Mouse (Mus musculus): ENCODE measurements around the gene Xpnpep1. TPM values are rescaled to one million over a fixed set of nuclear protein-coding genes. Genes with fewer than 3 reads are reported as not detected.

Gene Xpnpep1
- polyA plus RNA-seq, 1 experiment from 2014 or later, result 128 TPM

- ATAC-seq (replicated peaks; ENCODE audit: extremely low read depth, insufficient read depth, low FRiP score), result no peak
- no peak overlapping the region for H3K4me3 ChIP-seq (ENCODE audit: low read length)
- peaks cover 13% of the 10 kb centered on the region for H3K4me1 ChIP-seq (ENCODE audit: control insufficient read depth, insufficient read depth, low read length)
Observed at GRCm38 (mm10) chr19:53080026-53080425, 40.0 kb upstream of the Xpnpep1 start.

DNA sequence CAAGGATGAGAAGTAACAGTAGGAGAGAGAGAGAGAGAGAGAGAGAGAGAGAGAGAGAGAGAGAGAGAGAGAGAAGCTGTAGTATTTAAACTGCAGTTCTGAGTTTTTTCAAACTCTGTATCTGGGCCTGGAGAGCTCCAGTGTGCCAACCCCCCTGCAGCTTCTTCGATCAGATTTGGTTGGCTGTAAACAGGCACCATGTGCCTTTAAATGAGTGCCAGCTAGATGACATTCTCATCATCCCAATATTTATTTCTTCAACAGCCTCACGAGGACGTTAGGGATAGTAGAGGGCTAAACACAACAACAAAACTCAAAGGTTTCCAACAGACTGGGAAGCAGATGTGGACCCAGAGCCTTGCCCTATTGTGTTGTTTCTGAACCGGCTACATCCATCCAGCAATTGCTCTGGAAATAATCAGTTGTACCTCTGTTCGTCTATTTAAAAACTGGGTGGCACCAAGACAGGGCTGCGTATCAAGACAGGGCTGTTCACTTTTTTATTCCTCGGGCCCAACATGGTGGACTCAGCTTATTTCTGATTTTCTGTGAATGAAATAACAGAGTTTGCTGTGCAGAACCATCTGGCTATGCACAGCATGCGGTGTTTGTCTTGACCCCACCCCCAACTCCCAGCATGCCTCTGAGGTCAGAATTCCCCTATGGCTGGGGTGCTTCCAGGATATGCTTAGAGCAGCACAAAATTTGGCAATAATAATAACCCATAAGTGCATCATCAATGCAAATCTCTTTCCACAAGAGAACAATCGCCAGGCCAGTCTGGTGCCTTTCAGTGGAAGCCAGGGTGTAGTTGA lies 38.5 kb upstream of the Xpnpep1 start:
- Histone ChIP-seq H3K4me2 (ENCODE audit: low read depth, low read length) (no peak overlapping the region), H3K36me3 (ENCODE audit: control insufficient read depth, insufficient read depth) (no peaks in the 10 kb centered on the region), H3K27me3 (ENCODE audit: control insufficient read depth, insufficient read depth, low read length) (no peaks in the 10 kb centered on the region), H3K4me3 (ENCODE audit: low read length) (no peak overlapping the region), H3K9ac (ENCODE audit: low read length) (no peak overlapping the region), H3K27ac (ENCODE audit: low read length) (no peak overlapping the region), H3K4me1 (ENCODE audit: control insufficient read depth, insufficient read depth, low read length) (peaks cover 13% of the 10 kb centered on the region), H3K9me3 (replicated peaks; ENCODE audit: control insufficient read depth, low read length) (no peaks in the 10 kb centered on the region)
- ATAC-seq (replicated peaks; ENCODE audit: extremely low read depth, insufficient read depth, low FRiP score), result no peak
- WGBS, result 69% methylated on average over 9 of the region's 9 CpGs

More at GRCm38 (mm10) chr19:53080026-53080425, 40.0 kb upstream of the Xpnpep1 start:
- WGBS, result 85% methylated on average over 11 of the region's 11 CpGs
- no peaks in the 10 kb centered on the region for H3K9me3 ChIP-seq (replicated peaks; ENCODE audit: control insufficient read depth, low read length)
- no peak overlapping the region for H3K27ac ChIP-seq (ENCODE audit: low read length)
- H3K27me3 ChIP-seq (ENCODE audit: control insufficient read depth, insufficient read depth, low read length), result no peaks in the 10 kb centered on the region
- no peaks in the 10 kb centered on the region for H3K36me3 ChIP-seq (ENCODE audit: control insufficient read depth, insufficient read depth)
- H3K4me2 ChIP-seq (ENCODE audit: low read depth, low read length), result no peak overlapping the region
- H3K9ac ChIP-seq (ENCODE audit: low read length), result no peak overlapping the region

DNA sequence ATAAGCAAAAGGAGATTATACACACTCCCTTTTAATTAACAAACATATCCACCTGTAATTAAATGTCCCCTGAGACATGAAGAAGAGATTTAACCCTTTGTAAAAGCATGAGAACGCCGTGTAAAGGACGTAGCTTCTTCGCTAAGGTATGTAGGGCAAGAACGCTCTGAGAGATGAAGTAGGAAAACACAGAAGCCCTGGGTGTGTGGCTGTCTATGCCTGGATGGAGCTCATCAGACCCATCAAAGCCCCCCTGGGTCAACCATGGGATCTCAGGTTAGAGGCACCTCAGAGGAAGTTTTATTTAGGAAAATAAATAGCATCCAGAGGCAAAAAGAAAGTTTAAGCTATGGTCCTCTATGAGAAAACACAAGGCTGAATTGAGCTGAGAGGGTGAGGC lies 37.3 kb upstream of the Xpnpep1 start:
- Histone ChIP-seq H3K9ac (ENCODE audit: low read length) (no peak overlapping the region), H3K27me3 (ENCODE audit: control insufficient read depth, insufficient read depth, low read length) (no peaks in the 10 kb centered on the region), H3K27ac (ENCODE audit: low read length) (no peak overlapping the region), H3K36me3 (ENCODE audit: control insufficient read depth, insufficient read depth) (no peaks in the 10 kb centered on the region), H3K4me1 (ENCODE audit: control insufficient read depth, insufficient read depth, low read length) (peaks cover 14% of the 10 kb centered on the region), H3K4me2 (ENCODE audit: low read depth, low read length) (no peak overlapping the region), H3K4me3 (ENCODE audit: low read length) (no peak overlapping the region), H3K9me3 (replicated peaks; ENCODE audit: control insufficient read depth, low read length) (no peaks in the 10 kb centered on the region)
- no peak for ATAC-seq (replicated peaks; ENCODE audit: extremely low read depth, insufficient read depth, low FRiP score)
- 93% methylated on average over 5 of the region's 5 CpGs for WGBS

- Histone ChIP-seq H3K4me1 (ENCODE audit: control insufficient read depth, insufficient read depth, low read length) (peaks cover 22% of the 10 kb centered on the region), H3K27ac (ENCODE audit: low read length) (no peak overlapping the region), H3K9me3 (replicated peaks; ENCODE audit: control insufficient read depth, low read length) (no peaks in the 10 kb centered on the region), H3K4me3 (ENCODE audit: low read length) (no peak overlapping the region), H3K4me2 (ENCODE audit: low read depth, low read length) (no peak overlapping the region), H3K36me3 (ENCODE audit: control insufficient read depth, insufficient read depth) (no peaks in the 10 kb centered on the region), H3K9ac (ENCODE audit: low read length) (no peak overlapping the region), H3K27me3 (ENCODE audit: control insufficient read depth, insufficient read depth, low read length) (no peaks in the 10 kb centered on the region)
- ATAC-seq (replicated peaks; ENCODE audit: extremely low read depth, insufficient read depth, low FRiP score), result no peak
- 46% methylated on average over 18 of the region's 18 CpGs for WGBS
Observed at GRCm38 (mm10) chr19:53076238-53076981, 36.4 kb upstream of the Xpnpep1 start.

DNA sequence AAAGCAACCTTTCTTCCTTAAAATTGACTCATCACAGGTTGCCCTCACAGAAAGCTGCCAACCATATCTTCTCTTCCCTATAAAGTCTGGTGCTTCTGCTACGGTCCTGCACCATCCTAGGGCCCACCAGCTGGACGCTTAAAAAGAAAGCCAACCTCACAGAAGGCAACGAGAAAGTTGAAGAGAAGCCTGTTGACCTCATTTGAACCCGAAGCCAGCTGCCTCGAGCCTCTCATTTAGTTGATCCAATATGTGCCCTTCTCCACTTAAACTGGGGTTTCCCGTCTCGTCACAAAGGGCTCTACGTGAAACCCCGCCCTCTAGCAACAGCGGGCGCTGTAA lies 35.9 kb upstream of the Xpnpep1 start:
- Histone ChIP-seq H3K4me1 (ENCODE audit: control insufficient read depth, insufficient read depth, low read length) (peaks cover 27% of the 10 kb centered on the region), H3K4me2 (ENCODE audit: low read depth, low read length) (no peak overlapping the region), H3K9me3 (replicated peaks; ENCODE audit: control insufficient read depth, low read length) (no peaks in the 10 kb centered on the region), H3K36me3 (ENCODE audit: control insufficient read depth, insufficient read depth) (no peaks in the 10 kb centered on the region), H3K27ac (ENCODE audit: low read length) (no peak overlapping the region), H3K9ac (ENCODE audit: low read length) (no peak overlapping the region), H3K27me3 (ENCODE audit: control insufficient read depth, insufficient read depth, low read length) (no peaks in the 10 kb centered on the region), H3K4me3 (ENCODE audit: low read length) (no peak overlapping the region)
- 84% methylated on average over 11 of the region's 11 CpGs for WGBS
- no peak for ATAC-seq (replicated peaks; ENCODE audit: extremely low read depth, insufficient read depth, low FRiP score)

DNA sequence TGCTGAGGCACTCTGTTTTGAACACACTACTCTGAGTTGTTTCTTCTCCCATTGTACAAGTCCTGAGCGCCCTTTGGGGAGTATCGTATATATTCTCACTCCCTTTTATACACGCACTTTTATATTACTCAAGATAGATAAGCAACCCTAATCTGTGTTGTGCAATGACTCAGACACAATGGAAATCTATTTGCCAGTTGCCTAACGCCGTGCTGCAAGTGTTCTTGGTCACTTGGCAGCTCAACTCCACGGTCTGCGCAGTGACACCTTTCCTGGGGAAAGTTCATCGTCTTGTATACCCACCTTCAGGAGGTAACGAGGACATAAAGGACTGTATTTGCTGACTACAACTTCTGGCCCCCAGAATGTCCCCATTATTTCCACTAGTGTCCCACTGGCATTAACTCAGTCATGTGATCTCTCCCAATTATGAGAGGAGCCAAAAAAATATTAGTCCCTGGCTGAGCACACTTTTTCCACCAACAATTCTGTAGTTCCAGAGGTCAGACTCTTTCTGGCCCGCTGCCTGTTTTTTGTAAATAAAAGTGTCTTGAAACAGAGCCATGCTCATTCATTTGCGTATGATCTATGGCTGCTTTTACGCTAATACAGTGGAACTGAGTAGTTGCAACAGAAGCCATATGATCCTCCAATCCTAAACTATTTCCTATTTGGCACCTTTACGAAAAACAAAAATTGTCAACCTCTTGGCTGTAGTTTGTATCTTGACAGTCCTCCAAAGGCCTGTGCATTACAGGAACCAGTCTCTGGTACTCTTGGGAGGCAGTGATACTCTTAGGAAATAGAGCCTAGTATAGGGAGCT lies 35.1 kb upstream of the Xpnpep1 start:
- Histone ChIP-seq H3K9ac (ENCODE audit: low read length) (no peak overlapping the region), H3K27me3 (ENCODE audit: control insufficient read depth, insufficient read depth, low read length) (no peaks in the 10 kb centered on the region), H3K36me3 (ENCODE audit: control insufficient read depth, insufficient read depth) (no peaks in the 10 kb centered on the region), H3K9me3 (replicated peaks; ENCODE audit: control insufficient read depth, low read length) (no peaks in the 10 kb centered on the region), H3K4me3 (ENCODE audit: low read length) (no peak overlapping the region), H3K4me2 (ENCODE audit: low read depth, low read length) (no peak overlapping the region), H3K27ac (ENCODE audit: low read length) (0 out of 2 replicates have a peak overlapping the region, but pooled peaks have one; percentile 2), H3K4me1 (ENCODE audit: control insufficient read depth, insufficient read depth, low read length) (peaks cover 30% of the 10 kb centered on the region)
- no peak for ATAC-seq (replicated peaks; ENCODE audit: extremely low read depth, insufficient read depth, low FRiP score)
- WGBS, result 64% methylated on average over 13 of the region's 13 CpGs

DNA sequence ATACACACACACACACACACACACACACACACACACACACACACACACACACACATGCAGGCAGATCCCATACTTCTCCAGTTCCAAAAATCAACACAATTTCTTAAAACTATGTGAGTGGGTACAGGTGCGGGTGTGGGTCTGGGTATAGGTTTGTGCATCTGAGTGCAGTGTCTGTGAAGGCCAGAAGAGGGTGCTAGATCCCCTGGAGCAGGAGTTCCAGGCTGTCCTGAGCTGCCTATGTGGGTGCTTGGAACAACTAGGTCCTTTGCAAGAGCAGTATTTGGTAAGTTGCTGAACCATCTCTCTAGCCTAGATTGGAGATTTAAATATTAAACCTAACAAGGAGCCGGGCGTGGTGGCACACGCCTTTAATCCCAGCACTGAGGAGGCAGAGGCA lies 33.5 kb upstream of the Xpnpep1 start:
- ATAC-seq (replicated peaks; ENCODE audit: extremely low read depth, insufficient read depth, low FRiP score), result no peak
- H3K27me3 ChIP-seq (ENCODE audit: control insufficient read depth, insufficient read depth, low read length), result no peaks in the 10 kb centered on the region
- H3K4me2 ChIP-seq (ENCODE audit: low read depth, low read length), result no peak overlapping the region
- H3K4me3 ChIP-seq (ENCODE audit: low read length), result no peak overlapping the region
- peaks cover 30% of the 10 kb centered on the region for H3K4me1 ChIP-seq (ENCODE audit: control insufficient read depth, insufficient read depth, low read length)
- H3K36me3 ChIP-seq (ENCODE audit: control insufficient read depth, insufficient read depth), result no peaks in the 10 kb centered on the region
- WGBS, result 100% methylated on average over 4 of the region's 4 CpGs
- H3K9ac ChIP-seq (ENCODE audit: low read length), result no peak overlapping the region
- H3K27ac ChIP-seq (ENCODE audit: low read length), result no peak overlapping the region
- H3K9me3 ChIP-seq (replicated peaks; ENCODE audit: control insufficient read depth, low read length), result no peaks in the 10 kb centered on the region

DNA sequence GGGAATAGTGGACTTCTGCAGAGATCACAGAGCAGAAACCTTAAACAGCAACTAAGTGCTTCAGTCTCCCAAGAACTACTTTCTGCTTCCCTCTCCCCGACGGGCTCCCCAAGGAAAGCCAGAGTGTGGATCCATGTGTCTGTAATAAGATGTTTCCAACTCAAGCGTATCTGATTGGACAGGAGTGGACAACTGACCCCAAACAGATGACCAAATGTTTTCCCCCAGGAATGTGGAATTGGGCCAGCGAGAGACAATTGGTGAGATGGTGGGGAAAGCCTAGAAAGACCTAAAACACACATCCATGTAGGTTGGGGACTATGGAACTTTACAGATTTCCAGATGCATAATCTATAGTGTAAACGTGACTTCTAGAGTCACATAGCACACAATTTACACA lies 32.4 kb upstream of the Xpnpep1 start:
- Histone ChIP-seq H3K4me3 (ENCODE audit: low read length) (no peak overlapping the region), H3K9ac (ENCODE audit: low read length) (no peak overlapping the region), H3K4me1 (ENCODE audit: control insufficient read depth, insufficient read depth, low read length) (peaks cover 30% of the 10 kb centered on the region), H3K27ac (ENCODE audit: low read length) (no peak overlapping the region), H3K9me3 (replicated peaks; ENCODE audit: control insufficient read depth, low read length) (no peaks in the 10 kb centered on the region), H3K36me3 (ENCODE audit: control insufficient read depth, insufficient read depth) (no peaks in the 10 kb centered on the region), H3K27me3 (ENCODE audit: control insufficient read depth, insufficient read depth, low read length) (no peaks in the 10 kb centered on the region), H3K4me2 (ENCODE audit: low read depth, low read length) (no peak overlapping the region)
- no peak for ATAC-seq (replicated peaks; ENCODE audit: extremely low read depth, insufficient read depth, low FRiP score)
- WGBS, result 78% methylated on average over 5 of the region's 5 CpGs

All from heart, embryonic 16.5 days (tissue).